Mouse (Mus musculus) forebrain, embryonic 11.5 days (tissue): ENCODE results near the gene Prdm16. TPM values are rescaled to one million over a fixed set of nuclear protein-coding genes. Genes with fewer than 3 reads are reported as not detected.
A peak's percentile ranks its signal among the peaks of the same experiment; 100 is the strongest.

ENCODE experiments used
- ATAC-seq: fragments of 200-750 bp; cut with Nextera tagmentation; replicated peaks from 2 replicates; pipeline ENCODE4 v1.8.0; 2017; ENCODE audit warnings: moderate TSS enrichment; ENCODE audit not compliant: low FRiP score
- DNase-seq: peaks from one replicate; pipeline ENCODE4 v3.0.0-alpha.2; 2017; ENCODE audit warnings: low spot score
- H3K27ac ChIP-seq: fragments of 300-500 bp; sonication (generic); 2 replicates; pipeline ENCODE4 v1.5.1; 2014; ENCODE audit warnings: low read depth, low read length
- H3K27me3 ChIP-seq: fragments of 300-500 bp; sonication (generic); 2 replicates; pipeline ENCODE4 v1.6.1; 2014; ENCODE audit warnings: mild to moderate bottlenecking, low read length, mixed read lengths; ENCODE audit not compliant: control insufficient read depth, insufficient read depth
- H3K36me3 ChIP-seq: fragments of 300-500 bp; sonication (generic); 2 replicates; pipeline ENCODE4 v1.6.1; 2014; ENCODE audit warnings: mild to moderate bottlenecking, low read length, moderate library complexity, mixed read lengths; ENCODE audit not compliant: control insufficient read depth, insufficient read depth
- H3K4me1 ChIP-seq: fragments of 300-500 bp; sonication (generic); replicated peaks from 2 replicates; pipeline ENCODE4 v1.6.1; 2014; ENCODE audit warnings: low read length, mixed read lengths; ENCODE audit not compliant: control insufficient read depth, insufficient read depth
- H3K4me2 ChIP-seq: fragments of 300-500 bp; sonication (generic); 2 replicates; pipeline ENCODE4 v1.6.1; 2014; ENCODE audit warnings: low read depth, mild to moderate bottlenecking, low read length, moderate library complexity, mixed read lengths; ENCODE audit not compliant: severe bottlenecking
- H3K4me3 ChIP-seq: fragments of 300-500 bp; sonication (generic); 2 replicates; pipeline ENCODE4 v1.5.1; 2014; ENCODE audit warnings: low read depth, low read length
- H3K9ac ChIP-seq: fragments of 300-500 bp; sonication (generic); 2 replicates; pipeline ENCODE4 v1.6.1; 2014; ENCODE audit warnings: low read length
- H3K9me3 ChIP-seq: fragments of 300-500 bp; sonication (generic); 2 replicates; pipeline ENCODE4 v1.6.1; 2016; ENCODE audit warnings: low read length, mixed read lengths; ENCODE audit not compliant: control insufficient read depth
- WGBS: fragments of 180-500 bp; shearing (Covaris S2); extraction: QIAGEN DNeasy Blood & Tissue Kit; methylation state at CpG from one replicate; pipeline ENCODE4 v1.1.7; 2014; 5-methylcytosine and 5-hydroxymethylcytosine counted together
- polyA plus RNA-seq: library from polyadenylated mRNA; unstranded; fragments of >200 nt; fragmentation: Nextera tagmentation; extraction: Ambion mirVana; gene quantifications from 2 replicates; pipeline ENCODE4 v1.2.1, GENCODE M21; 2014

Gene Prdm16
- polyA plus RNA-seq, 1 experiment from 2014 or later = 49.3 TPM

DNA sequence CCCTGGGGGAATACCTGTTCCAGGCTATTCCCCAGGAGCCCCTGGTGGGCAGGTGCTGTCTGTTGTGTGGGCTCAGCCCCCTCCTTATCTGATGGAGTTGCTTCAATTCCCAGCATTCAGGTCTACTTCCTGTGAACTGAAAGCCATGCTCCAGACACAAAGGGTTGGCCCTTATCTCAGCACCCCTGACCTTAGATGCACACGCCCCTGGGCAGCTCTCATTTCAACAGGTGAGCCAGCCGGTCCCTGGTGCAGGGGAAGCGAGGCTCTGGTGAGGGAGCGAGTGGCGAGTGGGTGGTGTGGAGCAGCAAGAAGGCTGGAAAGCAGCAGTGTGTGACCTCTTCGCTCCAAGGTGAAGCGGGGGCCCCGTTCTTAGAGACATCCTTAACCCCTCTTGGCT, 226.1 kb downstream of the Prdm16 start:
- H3K9me3 ChIP-seq = no peaks in the 10 kb centered on the region
- H3K27me3 ChIP-seq = no peaks in the 10 kb centered on the region
- no peak overlapping the region for H3K27ac ChIP-seq
- WGBS = 76% methylated on average over 8 of the region's 8 CpGs
- no peak overlapping the region for H3K9ac ChIP-seq
- peaks cover 27% of the 10 kb centered on the region for H3K4me1 ChIP-seq
- H3K4me3 ChIP-seq = no peak overlapping the region
- DNase-seq (no peak), ATAC-seq (no peak)
- H3K4me2 ChIP-seq = no peak overlapping the region
- H3K36me3 ChIP-seq = no peaks in the 10 kb centered on the region

DNA sequence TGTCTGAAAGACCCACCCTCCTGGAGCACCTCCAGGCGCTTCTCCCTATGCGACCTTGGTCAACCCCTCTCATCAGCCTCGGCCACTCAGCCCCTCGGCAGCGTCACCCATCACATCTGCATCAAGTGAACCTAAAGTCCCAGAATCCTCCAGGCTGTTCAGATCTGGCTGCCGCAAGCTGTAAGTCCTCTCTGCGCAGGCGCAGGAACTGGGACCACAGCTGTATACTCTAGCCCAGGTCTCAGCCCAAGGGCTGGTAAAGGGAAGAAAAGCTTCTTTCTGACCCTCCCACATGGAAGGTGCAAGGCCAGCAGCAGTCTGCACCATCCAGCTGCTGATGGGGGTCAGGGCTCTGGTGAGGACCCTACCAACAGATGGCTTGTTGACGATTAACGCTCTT, 226.8 kb downstream of the Prdm16 start:
- DNase-seq = no peak
- Histone ChIP-seq H3K9ac (no peak overlapping the region; the same call in 1 of the 2 replicates), H3K27ac (no peak overlapping the region), H3K9me3 (no peaks in the 10 kb centered on the region), H3K27me3 (no peaks in the 10 kb centered on the region), H3K4me2 (peak overlapping the region; percentile 18; the same call in 1 of the 2 replicates), H3K36me3 (no peaks in the 10 kb centered on the region), H3K4me1 (peaks cover 27% of the 10 kb centered on the region), H3K4me3 (no peak overlapping the region)
- ATAC-seq = peak; percentile 34; the same call in 1 of the 2 replicates
- 69% methylated on average over 10 of the region's 10 CpGs for WGBS

DNA sequence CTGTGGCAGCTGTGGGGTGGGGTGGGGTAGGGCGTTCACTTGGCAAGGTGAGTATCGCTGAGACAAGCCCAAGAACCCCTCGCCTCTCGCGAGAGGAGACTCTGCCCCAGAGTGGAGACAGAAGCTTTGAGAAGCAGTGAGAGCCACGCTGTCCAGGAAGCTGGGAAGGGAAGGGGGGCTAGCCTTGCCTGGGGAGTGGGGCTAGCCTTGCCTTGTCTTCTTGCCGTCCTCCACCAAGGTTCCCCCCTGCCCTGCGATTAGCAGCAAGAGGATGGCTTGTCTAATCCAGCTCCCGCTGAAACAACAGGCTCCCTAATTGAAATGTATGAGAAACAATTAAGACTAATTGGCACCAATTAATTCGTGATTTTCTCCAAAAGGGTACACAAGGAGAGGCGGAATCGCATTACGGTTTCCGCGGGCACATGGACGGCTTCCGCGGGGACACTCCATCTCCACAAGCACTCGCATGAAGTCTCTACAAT, 227.4 kb downstream of the Prdm16 start:
- Histone ChIP-seq H3K36me3 (no peaks in the 10 kb centered on the region), H3K4me3 (no peak overlapping the region), H3K27me3 (no peaks in the 10 kb centered on the region), H3K9me3 (no peaks in the 10 kb centered on the region), H3K4me2 (peak overlapping the region; percentile 18; the same call in 1 of the 2 replicates), H3K9ac (no peak overlapping the region), H3K27ac (no peak overlapping the region), H3K4me1 (peaks cover 27% of the 10 kb centered on the region)
- peak; percentile 52 for ATAC-seq
- peak; percentile 72 for DNase-seq
- WGBS = 33% methylated on average over 19 of the region's 19 CpGs

DNA sequence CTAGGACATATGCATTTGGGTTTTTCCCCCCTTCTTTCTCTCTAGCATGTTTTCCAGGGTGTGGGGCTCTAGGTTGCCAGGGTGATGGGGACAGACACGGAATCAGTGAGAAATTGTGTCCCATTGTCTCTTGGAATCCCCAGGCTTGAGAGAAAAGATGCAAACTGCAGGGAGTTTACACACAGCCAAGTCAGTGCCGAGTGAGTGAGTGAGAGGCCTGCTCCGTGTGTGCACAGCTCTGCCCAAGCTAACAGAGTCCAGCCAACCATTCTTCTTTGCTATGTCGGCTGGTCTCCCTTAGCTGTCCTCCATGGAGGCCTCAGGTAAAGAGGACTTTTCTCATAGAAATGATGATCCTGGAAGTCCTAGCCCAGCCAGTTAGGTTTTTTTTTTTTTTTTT, 233.7 kb downstream of the Prdm16 start:
- no peaks in the 10 kb centered on the region for H3K36me3 ChIP-seq
- H3K27ac ChIP-seq = no peak overlapping the region
- H3K9me3 ChIP-seq = no peaks in the 10 kb centered on the region
- no peaks in the 10 kb centered on the region for H3K27me3 ChIP-seq
- 24% methylated on average over 4 of the region's 4 CpGs for WGBS
- ATAC-seq (no peak), DNase-seq (no peak)
- no peak overlapping the region for H3K4me2 ChIP-seq
- peaks cover 6% of the 10 kb centered on the region; the same call in 1 of the 2 replicates for H3K4me1 ChIP-seq
- H3K9ac ChIP-seq = no peak overlapping the region; the same call in 1 of the 2 replicates
- no peak overlapping the region for H3K4me3 ChIP-seq

DNA sequence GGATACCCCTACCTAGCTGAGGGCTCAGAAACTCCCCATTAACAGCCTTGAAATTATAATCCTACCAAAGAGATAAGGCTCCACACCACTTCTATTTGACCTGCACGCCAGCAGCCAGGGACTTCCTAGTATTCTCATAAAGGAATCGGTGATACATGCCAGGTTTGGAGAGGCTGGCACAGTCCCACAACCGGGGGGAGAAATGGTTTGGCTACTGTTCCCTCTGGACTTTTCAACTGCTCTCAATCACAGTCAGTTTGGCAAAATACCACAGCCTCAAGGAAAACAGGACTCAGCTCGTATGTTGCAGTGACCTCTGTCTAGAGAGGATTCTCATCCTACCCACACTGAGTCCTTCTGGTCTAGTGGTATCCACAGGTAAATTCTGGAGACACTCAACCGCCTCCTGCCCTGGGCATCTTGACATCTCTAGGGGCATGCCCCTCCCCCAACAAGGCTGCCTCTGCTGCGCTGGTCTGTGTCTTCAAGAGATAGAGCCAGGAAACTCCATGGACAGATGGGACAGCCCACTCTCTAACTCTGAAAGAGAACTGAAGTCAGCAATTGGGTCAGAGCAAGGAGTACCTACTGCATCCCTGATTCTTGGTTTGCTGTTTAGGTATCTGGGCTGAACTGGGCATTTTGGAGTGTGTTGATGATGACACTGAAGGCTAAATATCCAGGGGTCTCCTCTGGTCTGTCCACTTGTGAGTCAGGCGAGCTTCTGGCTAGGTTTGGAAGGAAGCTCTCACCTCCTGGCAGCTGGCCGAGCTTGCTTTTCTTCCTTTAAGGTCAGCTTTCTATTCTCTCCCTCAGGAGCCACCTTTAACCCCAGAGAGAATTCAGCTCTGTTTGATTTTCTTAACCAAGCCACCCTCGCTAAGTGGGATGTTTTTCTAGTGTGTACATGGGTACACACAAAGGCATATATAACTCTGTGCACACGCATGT, 234.4 kb downstream of the Prdm16 start:
- ATAC-seq = no peak
- WGBS = 62% methylated on average over 10 of the region's 10 CpGs
- no peak for DNase-seq
- Histone ChIP-seq H3K4me2 (no peak overlapping the region), H3K4me1 (peaks cover 6% of the 10 kb centered on the region; the same call in 1 of the 2 replicates), H3K9me3 (no peaks in the 10 kb centered on the region), H3K27ac (no peak overlapping the region), H3K27me3 (no peaks in the 10 kb centered on the region), H3K9ac (no peak overlapping the region; the same call in 1 of the 2 replicates), H3K36me3 (no peaks in the 10 kb centered on the region), H3K4me3 (no peak overlapping the region)

DNA sequence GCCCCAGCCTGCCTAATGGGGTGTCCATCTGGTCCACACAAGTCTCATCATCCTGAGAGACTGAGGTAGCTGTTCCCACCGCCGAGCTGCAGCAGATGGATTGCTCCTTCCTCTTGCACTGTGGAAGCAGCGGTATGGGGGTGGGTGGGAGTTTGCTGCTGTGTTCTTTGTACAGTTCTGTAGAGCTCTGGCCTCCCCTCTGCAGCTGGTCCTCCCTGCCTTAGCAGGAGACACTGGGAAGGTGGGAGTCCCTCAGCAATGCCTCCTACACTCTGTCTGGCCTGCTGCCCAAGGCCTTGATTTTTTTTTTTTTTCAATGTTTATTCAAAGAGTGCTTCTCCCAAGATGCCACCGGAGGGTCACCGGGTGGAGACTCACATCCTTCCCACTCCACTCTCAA, 235.3 kb downstream of the Prdm16 start:
- H3K27me3 ChIP-seq = no peaks in the 10 kb centered on the region
- 89% methylated on average over 5 of the region's 5 CpGs for WGBS
- no peak overlapping the region for H3K9ac ChIP-seq
- H3K4me3 ChIP-seq = no peak overlapping the region
- H3K36me3 ChIP-seq = no peaks in the 10 kb centered on the region
- H3K9me3 ChIP-seq = no peaks in the 10 kb centered on the region
- ATAC-seq = no peak
- H3K4me1 ChIP-seq = peaks cover 6% of the 10 kb centered on the region; the same call in 1 of the 2 replicates
- no peak overlapping the region for H3K27ac ChIP-seq
- DNase-seq = no peak
- no peak overlapping the region for H3K4me2 ChIP-seq

DNA sequence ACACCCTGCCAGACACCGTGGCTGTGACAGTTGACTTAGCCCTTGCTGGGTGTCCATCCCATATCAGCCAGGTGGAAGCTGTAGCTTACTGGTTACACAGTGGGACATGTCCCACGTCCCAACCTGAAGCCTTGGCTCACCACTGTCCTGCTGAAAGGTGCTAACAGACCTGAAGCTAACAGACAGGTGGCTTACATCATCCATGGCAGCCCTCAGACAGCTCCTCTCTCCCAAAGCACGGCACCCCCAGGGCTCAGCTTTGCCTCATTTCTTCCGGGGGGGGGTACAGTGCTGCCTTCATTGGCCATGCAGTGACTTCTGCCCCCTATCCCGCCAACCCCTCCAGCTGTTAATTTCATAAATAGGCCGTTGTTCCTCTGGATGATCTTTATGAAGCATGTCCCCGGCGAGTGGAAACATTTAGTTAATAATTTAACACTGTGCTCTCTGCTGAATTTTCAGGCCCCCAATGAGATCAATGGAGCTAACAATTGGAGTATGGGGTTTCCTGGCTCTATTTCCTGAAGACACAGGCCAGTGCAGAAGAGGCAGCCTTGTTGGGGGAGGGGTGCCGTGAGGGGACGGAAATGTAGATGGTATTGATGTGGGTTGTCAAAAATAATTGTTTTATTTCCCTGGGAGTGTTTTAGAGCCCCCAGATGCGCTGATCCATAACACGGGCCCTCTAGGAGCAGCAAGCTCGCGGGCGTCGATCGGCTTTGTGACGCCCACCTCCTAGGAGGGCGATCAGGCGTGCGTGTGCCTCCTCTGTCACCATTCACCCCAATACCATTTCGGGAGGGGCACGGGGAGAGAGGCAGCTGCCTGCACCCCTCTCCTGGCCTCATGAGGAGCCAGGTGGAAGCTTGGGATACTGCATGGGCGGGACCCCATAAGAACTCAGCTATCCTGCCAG, 236.2 kb downstream of the Prdm16 start:
- peaks cover 6% of the 10 kb centered on the region; the same call in 1 of the 2 replicates for H3K4me1 ChIP-seq
- H3K27ac ChIP-seq = no peak overlapping the region
- no peak overlapping the region for H3K4me3 ChIP-seq
- no peaks in the 10 kb centered on the region for H3K9me3 ChIP-seq
- no peak overlapping the region for H3K9ac ChIP-seq
- H3K36me3 ChIP-seq = no peaks in the 10 kb centered on the region
- no peak for ATAC-seq
- no peak overlapping the region for H3K4me2 ChIP-seq
- H3K27me3 ChIP-seq = no peaks in the 10 kb centered on the region
- WGBS = 90% methylated on average over 24 of the region's 24 CpGs
- DNase-seq = no peak

DNA sequence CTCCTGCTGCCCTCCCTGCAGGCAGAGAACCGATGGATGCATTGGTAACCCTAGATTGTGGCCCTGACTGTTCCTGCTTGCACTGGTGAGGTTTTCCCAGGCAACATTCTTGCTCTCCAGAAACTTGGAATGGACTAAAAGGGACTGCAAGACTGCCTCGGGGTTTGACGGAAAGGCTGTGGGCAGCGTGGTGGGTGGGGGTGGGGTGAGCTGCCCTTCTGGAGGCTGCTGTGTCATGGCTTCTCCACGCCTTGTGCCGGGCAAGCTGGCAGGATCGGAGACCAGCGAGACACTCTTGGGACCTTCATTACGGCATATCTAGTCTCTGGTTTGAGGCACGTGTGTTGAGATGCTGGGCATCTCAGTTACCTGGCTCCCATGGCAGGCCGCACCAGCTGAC, 237.0 kb downstream of the Prdm16 start:
- WGBS = 94% methylated on average over 11 of the region's 11 CpGs
- ATAC-seq (no peak), DNase-seq (no peak)
- Histone ChIP-seq H3K27me3 (no peaks in the 10 kb centered on the region), H3K36me3 (no peaks in the 10 kb centered on the region), H3K4me3 (no peak overlapping the region), H3K9ac (no peak overlapping the region), H3K4me1 (peaks cover 6% of the 10 kb centered on the region; the same call in 1 of the 2 replicates), H3K27ac (no peak overlapping the region), H3K4me2 (no peak overlapping the region), H3K9me3 (no peaks in the 10 kb centered on the region)
